Mouse (Mus musculus) hindbrain, embryonic 10.5 days (tissue): ENCODE measurements around the gene Plcd1. TPM values are rescaled to one million over a fixed set of nuclear protein-coding genes. Genes with fewer than 3 reads are reported as not detected.

ENCODE experiments used
- DNase-seq: peaks from one replicate; pipeline ENCODE4 v3.0.0-alpha.2; 2017; ENCODE audit warnings: low spot score
- H3K27ac ChIP-seq: fragments of 300-500 bp; sonication (generic); 2 replicates; pipeline ENCODE4 v1.5.1; 2016; ENCODE audit warnings: mild to moderate bottlenecking, moderate library complexity
- H3K27me3 ChIP-seq: fragments of 300-500 bp; sonication (generic); 2 replicates; pipeline ENCODE4 v1.6.1; 2016; ENCODE audit warnings: mild to moderate bottlenecking; ENCODE audit not compliant: poor library complexity, insufficient read depth, severe bottlenecking
- H3K36me3 ChIP-seq: fragments of 300-500 bp; sonication (generic); 2 replicates; pipeline ENCODE4 v1.6.1; 2016; ENCODE audit warnings: mild to moderate bottlenecking, moderate library complexity
- H3K4me1 ChIP-seq: fragments of 300-500 bp; sonication (generic); replicated peaks from 2 replicates; pipeline ENCODE4 v1.6.1; 2016; ENCODE audit warnings: mild to moderate bottlenecking
- H3K4me3 ChIP-seq: fragments of 300-500 bp; sonication (generic); 2 replicates; pipeline ENCODE4 v1.5.1; 2016; ENCODE audit warnings: mild to moderate bottlenecking, moderate library complexity
- H3K9me3 ChIP-seq: fragments of 300-500 bp; sonication (generic); 2 replicates; pipeline ENCODE4 v1.6.1; 2016; ENCODE audit warnings: mild to moderate bottlenecking, moderate library complexity
- WGBS: fragments of 180-500 bp; shearing (Covaris S2); methylation state at CpG from one replicate; pipeline ENCODE4 v1.1.7; 2016; 5-methylcytosine and 5-hydroxymethylcytosine counted together
- polyA plus RNA-seq: library from polyadenylated mRNA; unstranded; fragments of >200 nt; fragmentation: Nextera tagmentation; extraction: Ambion mirVana; gene quantifications from 2 replicates; pipeline ENCODE4 v1.2.1, GENCODE M21; 2016

The Plcd1 gene
- polyA plus RNA-seq, 1 experiment from 2014 or later: 31.8 TPM

GRCm38 (mm10) chr9:119063036-119063644 lies 30.2 kb downstream of the Plcd1 start:
- Histone ChIP-seq H3K9me3 (no peaks in the 10 kb centered on the region), H3K27me3 (peaks cover 7% of the 10 kb centered on the region; the same call in 1 of the 2 replicates), H3K27ac (peak overlapping the region; percentile 9; the same call in 1 of the 2 replicates), H3K36me3 (no peaks in the 10 kb centered on the region), H3K4me3 (no peak overlapping the region), H3K4me1 (peaks cover 19% of the 10 kb centered on the region; the same call in 1 of the 2 replicates)
- WGBS: 33% methylated on average over 19 of the region's 19 CpGs
- DNase-seq: peak; percentile 29

DNA sequence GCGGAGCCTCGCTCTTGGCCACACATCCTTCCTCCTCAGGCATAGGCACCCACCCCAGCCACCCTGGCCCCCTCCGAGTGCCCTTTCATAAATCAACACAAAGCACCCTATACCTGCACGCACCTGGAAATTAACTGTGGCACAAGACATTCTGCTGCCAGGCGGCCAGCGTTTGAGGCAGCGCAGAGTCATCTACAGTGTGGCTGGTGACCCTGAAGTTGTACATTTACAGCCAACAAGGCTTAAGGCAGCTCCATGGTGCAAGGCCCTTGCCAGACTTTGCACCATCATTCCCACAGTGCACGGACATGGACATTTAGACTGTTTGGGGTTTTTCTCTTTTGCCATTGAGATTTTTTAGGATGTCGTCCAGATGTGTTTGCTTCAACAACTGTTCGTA lies 32.6 kb downstream of the Plcd1 start:
- Histone ChIP-seq H3K4me1 (peaks cover 32% of the 10 kb centered on the region), H3K27me3 (peaks cover 4% of the 10 kb centered on the region; the same call in 1 of the 2 replicates), H3K36me3 (no peaks in the 10 kb centered on the region), H3K4me3 (no peak overlapping the region), H3K9me3 (no peaks in the 10 kb centered on the region), H3K27ac (no peak overlapping the region)
- 96% methylated on average over 10 of the region's 10 CpGs for WGBS
- no peak for DNase-seq

DNA sequence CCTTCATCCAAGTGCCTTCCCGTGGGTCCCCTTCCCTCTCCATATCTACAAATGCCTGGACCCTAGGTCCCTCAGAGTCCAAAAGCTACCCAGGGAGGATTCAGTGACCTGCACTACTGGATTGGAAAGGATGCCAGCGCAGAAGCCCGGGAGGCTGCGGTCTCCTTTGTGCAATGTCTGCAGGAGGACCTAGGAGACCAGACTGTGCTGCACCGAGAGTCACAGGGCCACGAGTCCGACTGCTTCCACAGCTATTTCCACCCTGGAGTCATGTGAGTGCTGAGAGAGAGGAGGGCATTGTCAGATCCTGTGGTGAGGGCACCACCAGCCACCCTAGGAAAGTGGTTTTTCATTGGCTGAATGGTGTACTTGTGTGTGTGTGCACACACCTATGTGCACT lies 35.1 kb downstream of the Plcd1 start:
- Histone ChIP-seq H3K36me3 (no peaks in the 10 kb centered on the region), H3K4me3 (no peak overlapping the region), H3K27me3 (peaks cover 17% of the 10 kb centered on the region), H3K4me1 (peaks cover 34% of the 10 kb centered on the region), H3K9me3 (no peaks in the 10 kb centered on the region), H3K27ac (no peak overlapping the region)
- WGBS: 85% methylated on average over 7 of the region's 7 CpGs
- no peak for DNase-seq

GRCm38 (mm10) chr9:119055336-119055735 lies 38.0 kb downstream of the Plcd1 start:
- H3K9me3 ChIP-seq: no peaks in the 10 kb centered on the region
- peaks cover 34% of the 10 kb centered on the region for H3K27me3 ChIP-seq
- no peak overlapping the region for H3K27ac ChIP-seq
- no peak overlapping the region for H3K4me3 ChIP-seq
- WGBS: 85% methylated on average over 4 of the region's 4 CpGs
- peaks cover 51% of the 10 kb centered on the region for H3K4me1 ChIP-seq
- no peaks in the 10 kb centered on the region for H3K36me3 ChIP-seq
- DNase-seq: no peak

DNA sequence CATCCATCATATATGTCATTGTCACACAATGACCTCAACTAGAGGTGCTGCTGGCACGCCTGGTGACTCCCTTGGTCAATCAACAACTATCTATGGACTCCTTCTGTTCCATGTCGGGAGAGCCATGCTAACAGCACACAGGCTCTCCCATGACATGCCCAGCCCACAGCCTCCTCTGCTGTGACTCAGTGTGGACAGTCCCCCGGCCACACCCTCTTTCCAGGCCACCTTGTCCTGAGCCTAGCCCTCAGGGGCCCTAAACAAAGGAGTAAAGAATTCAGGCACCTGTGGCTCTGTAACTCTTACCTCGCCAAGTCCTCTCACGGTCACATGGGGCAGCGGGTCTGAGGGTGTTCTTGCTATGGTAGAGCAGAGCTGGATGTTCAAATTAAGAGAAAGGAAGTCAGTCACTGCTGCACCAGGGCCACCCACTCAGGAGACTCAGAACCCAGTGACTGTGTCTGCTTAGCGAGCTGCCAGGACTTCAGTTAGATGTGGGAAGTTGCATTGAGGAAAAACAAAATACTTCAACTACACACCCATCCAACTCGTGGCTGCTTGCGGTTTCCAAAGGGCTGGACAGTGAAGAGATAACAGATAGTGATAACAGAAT lies 39.2 kb downstream of the Plcd1 start:
- peaks cover 51% of the 10 kb centered on the region for H3K4me1 ChIP-seq
- no peaks in the 10 kb centered on the region for H3K9me3 ChIP-seq
- no peaks in the 10 kb centered on the region for H3K36me3 ChIP-seq
- no peak overlapping the region for H3K4me3 ChIP-seq
- no peak for DNase-seq
- WGBS: 78% methylated on average over 9 of the region's 9 CpGs
- H3K27ac ChIP-seq: no peak overlapping the region
- H3K27me3 ChIP-seq: peaks cover 34% of the 10 kb centered on the region

DNA sequence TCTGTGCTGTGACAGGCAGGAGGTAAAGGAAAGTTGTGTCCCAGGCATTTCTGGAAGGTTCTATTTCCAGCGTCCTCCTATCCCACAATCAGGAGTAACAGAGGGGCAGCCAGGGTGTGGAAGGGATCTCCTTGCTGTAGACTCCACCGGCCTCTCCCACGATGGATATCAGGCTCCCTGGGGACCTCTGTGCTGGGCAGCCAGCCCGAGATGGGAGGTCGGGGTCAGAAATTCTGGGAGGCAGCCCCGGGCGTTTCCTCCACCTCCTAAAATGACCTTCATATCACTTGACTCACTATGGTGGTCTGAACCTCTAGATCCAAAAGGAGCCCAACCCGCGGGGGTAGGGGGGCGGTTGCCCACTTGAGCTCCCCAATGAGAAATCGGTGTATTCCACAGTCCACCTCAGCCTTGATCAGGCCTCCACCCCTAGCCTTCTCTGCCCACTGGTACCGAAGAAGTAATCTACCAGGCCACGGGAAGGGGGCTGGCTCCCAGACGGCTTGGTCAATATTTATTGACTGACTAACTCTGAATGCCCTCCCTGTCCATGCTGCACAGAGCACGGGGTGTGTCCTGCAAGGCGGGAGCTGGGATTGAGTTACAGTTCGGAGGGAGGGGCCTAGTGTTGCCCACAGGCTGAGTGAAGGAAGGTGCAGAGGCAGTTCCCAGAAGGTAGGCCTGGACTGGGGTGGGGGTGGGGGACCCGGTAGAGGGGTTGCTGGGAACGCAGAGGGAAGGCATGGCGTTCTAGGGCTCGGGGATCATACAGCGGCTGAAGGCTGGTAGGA lies 41.0 kb downstream of the Plcd1 start, which contains the start of gene Vill:
Gene Vill (plus strand): TSS at position 625 of the 791 bp plus-strand sequence.
- H3K9me3 ChIP-seq: no peaks in the 10 kb centered on the region
- peak within 1 kb of the TSS; percentile 83 for H3K27ac ChIP-seq
- peaks cover 57% of the 10 kb centered on the region for H3K4me1 ChIP-seq
- H3K27me3 ChIP-seq: peaks cover 34% of the 10 kb centered on the region
- no peaks in the 10 kb centered on the region for H3K36me3 ChIP-seq
- peak within 1 kb of the TSS; percentile 54 for H3K4me3 ChIP-seq
- WGBS: 17% methylated on average over 22 of the region's 22 CpGs
- DNase-seq: peak; percentile 70

- Histone ChIP-seq H3K9me3 (no peaks in the 10 kb centered on the region), H3K4me3 (no peak overlapping the region), H3K27ac (no peak overlapping the region), H3K36me3 (no peaks in the 10 kb centered on the region), H3K4me1 (peaks cover 45% of the 10 kb centered on the region), H3K27me3 (peaks cover 34% of the 10 kb centered on the region)
- 79% methylated on average over 2 of the region's 2 CpGs for WGBS
- no peak for DNase-seq
Measured at GRCm38 (mm10) chr9:119051158-119051557, 42.1 kb downstream of the Plcd1 start.

- WGBS: 79% methylated on average over 11 of the region's 11 CpGs
- DNase-seq: no peak
Measured at GRCm38 (mm10) chr9:119048182-119048903, 45.0 kb downstream of the Plcd1 start.

DNA sequence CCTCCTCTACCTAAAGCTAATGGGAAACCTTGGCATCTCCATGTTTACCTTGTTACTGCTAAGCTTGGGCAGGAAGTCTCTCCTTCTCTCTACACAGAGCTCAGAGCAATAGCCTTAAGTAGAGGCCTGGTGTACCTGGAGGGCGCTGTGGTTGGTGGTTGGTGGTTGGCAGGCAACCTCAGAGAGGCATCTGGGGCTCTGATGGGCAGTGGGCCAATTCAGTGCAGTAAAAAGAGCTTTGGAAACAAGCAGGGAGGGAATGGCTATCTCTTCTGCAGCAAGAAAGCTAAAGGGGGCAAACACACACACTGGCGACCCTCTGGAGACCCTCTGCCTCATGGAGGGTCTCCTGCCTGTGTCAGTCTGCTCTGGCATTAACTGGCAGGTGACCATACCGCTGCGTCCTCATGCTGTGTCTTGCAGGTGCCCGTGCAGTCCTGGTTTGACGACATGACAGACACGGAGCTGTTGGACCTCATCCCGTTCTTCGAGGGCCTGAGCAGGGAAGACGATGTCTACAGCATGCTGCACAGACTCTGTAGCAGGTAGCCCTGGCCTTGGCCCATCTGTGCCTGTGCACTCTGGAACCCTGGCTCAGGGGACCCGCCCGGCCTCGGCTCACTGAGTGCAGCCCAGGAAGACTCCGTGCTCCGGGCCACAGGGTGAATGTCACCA lies 53.1 kb downstream of the Plcd1 start:
- H3K36me3 ChIP-seq: peaks cover 33% of the 10 kb centered on the region
- DNase-seq: no peak
- H3K4me1 ChIP-seq: peaks cover 4% of the 10 kb centered on the region
- no peaks in the 10 kb centered on the region for H3K27me3 ChIP-seq
- no peaks in the 10 kb centered on the region for H3K9me3 ChIP-seq
- H3K4me3 ChIP-seq: no peak overlapping the region
- no peak overlapping the region for H3K27ac ChIP-seq
- WGBS: 93% methylated on average over 15 of the region's 15 CpGs

More at GRCm38 (mm10) chr9:119048182-119048903, 45.0 kb downstream of the Plcd1 start:
- Histone ChIP-seq H3K4me3 (no peak overlapping the region), H3K27me3 (peaks cover 18% of the 10 kb centered on the region; the same call in 1 of the 2 replicates), H3K36me3 (no peaks in the 10 kb centered on the region), H3K27ac (no peak overlapping the region), H3K9me3 (no peaks in the 10 kb centered on the region), H3K4me1 (peaks cover 29% of the 10 kb centered on the region)

- DNase-seq: no peak
- H3K27ac ChIP-seq: no peak overlapping the region
- H3K4me1 ChIP-seq: peaks cover 19% of the 10 kb centered on the region
- no peaks in the 10 kb centered on the region for H3K27me3 ChIP-seq
- peaks cover 37% of the 10 kb centered on the region for H3K36me3 ChIP-seq
- no peak overlapping the region for H3K4me3 ChIP-seq
- 89% methylated on average over 3 of the region's 3 CpGs for WGBS
- no peaks in the 10 kb centered on the region for H3K9me3 ChIP-seq
Measured at GRCm38 (mm10) chr9:119038574-119038973, 54.7 kb downstream of the Plcd1 start.

DNA sequence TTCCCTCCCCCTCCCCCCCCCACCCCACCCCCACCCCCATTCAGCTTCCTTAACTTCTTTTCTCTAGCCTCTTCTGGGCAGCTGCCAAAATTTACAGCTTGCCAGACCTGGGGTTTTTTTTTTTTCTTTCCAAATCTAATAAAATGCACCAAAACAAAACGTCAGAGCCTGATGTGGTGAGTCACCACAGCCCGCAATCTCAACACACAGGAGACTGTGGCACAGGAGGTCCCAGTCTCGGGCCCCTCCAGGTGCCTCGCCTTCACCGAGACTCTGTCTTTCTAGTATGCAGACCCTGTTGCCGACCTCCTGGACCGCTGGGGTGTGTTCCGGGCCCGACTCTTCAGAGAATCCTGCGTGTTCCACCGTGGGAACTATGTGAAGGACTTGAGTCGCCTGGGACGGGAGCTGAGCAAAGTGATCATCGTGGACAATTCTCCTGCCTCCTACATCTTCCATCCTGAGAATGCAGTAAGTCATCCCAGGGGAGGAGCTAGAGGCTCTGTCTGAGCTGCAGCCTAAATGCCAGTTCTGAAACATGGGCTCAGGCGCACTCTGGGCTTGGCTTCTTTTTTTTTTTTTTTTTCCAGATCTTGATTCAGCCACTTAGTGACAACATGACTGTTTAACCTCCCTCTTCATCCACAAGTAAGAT lies 56.1 kb downstream of the Plcd1 start:
- 87% methylated on average over 15 of the region's 15 CpGs for WGBS
- H3K4me1 ChIP-seq: peaks cover 33% of the 10 kb centered on the region
- no peak overlapping the region for H3K27ac ChIP-seq
- no peaks in the 10 kb centered on the region for H3K9me3 ChIP-seq
- no peak overlapping the region for H3K4me3 ChIP-seq
- peaks cover 37% of the 10 kb centered on the region for H3K36me3 ChIP-seq
- no peaks in the 10 kb centered on the region for H3K27me3 ChIP-seq
- no peak for DNase-seq

DNA sequence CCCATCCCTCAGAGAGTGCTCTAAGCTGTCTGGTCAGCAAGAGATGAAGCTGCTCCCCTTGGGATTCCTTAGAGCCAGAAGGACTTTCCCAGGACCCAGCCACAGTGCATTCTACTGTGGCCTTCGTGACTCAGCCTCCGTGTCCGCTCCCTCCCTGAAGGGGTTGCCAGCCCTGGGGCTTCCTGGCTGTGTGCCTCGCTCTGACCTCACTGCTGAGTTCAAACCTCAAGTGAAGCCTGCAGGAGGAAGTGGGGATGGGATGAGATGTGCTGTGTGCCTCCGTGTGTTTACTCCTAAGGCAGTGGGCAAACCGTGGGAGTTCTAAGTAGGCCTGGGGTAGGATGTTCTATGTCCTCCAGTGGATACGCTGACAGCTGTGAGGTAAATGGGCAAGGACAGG lies 57.5 kb downstream of the Plcd1 start:
- Histone ChIP-seq H3K36me3 (peaks cover 26% of the 10 kb centered on the region), H3K27ac (no peak overlapping the region), H3K4me1 (peaks cover 42% of the 10 kb centered on the region), H3K9me3 (no peaks in the 10 kb centered on the region), H3K4me3 (no peak overlapping the region), H3K27me3 (peaks cover 3% of the 10 kb centered on the region; the same call in 1 of the 2 replicates)
- 81% methylated on average over 7 of the region's 7 CpGs for WGBS
- no peak for DNase-seq
